Mouse (Mus musculus) liver, embryonic 14.5 days (tissue): ENCODE measurements around the gene Gramd1b.

Experiments
- CTCF ChIP-seq: IDR thresholded peaks from 2 replicates; pipeline ENCODE4 v1.5.1; 2016; ENCODE audit warnings: antibody characterized with exemption, low read depth, control low read depth
- EP300 ChIP-seq: IDR thresholded peaks from 2 replicates; pipeline ENCODE4 v1.6.1; 2016; ENCODE audit warnings: antibody characterized with exemption, low read depth

DNA sequence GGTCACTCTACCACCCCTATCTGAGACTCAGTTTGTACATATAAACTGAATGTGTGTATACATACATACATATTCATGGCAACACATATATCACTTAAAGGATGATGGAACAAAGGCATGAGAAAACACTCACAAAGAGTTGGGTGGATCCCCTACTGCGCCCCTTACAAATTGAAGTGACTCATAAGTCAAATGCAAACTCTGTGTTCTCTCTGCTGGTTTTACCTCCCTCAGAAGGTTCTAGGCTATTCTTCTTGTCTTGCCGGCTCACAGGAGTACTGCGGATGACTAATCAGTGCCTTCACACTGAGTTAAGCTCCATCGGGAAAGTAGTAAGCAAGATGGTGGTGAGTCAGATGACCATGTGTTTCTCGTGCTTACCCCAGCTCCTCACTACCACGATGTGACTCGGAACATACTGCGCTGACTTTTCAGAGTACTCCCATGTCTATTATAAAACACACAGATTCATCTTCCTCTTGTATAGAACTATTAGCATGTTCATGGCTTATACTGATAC is 182.4 kb downstream of the Gramd1b start:
- TF ChIP-seq CTCF (no peak), EP300 (no peak)
